Mouse (Mus musculus) megakaryocyte progenitor cell, adult 5-6 weeks (primary cell): Measurements from ENCODE around the gene Wdr12. TPM values are rescaled to one million over a fixed set of nuclear protein-coding genes. Genes with fewer than 3 reads are reported as not detected.
"Not testable (repeated sequence)": the region's sequence is repeated elsewhere in the genome, so short reads cannot be mapped to it uniquely, and the experiment has no call there.

Experiments used
- ATAC-seq: replicated peaks from 2 replicates; pipeline ENCODE4 v1.8.0; 2016; ENCODE audit warnings: mild to moderate bottlenecking, moderate TSS enrichment, inconsistent platforms; ENCODE audit not compliant: poor library complexity
- total RNA-seq, 2 experiments: library from RNA; stranded (forward) in 1 of 2; stranded (reverse) in 1 of 2; fragments of 157-497, 149-512 nt in 1 of 2; fragments of 200-1000 nt in 1 of 2; gene quantifications; 2 replicates each; pipeline versions ENCODE4 v1.2.3 to v1.2.4; 2015 to 2017

The Wdr12 gene
- total RNA-seq (2015) (71.3 and 84.9 TPM in 2 replicates), total RNA-seq (2017) (107 and 151 TPM in 2 replicates)

- ATAC-seq: peak; percentile 86
Measured at GRCm38 (mm10) chr1:60098024-60098781, at the start of gene Wdr12, which contains the start of gene Carf. Wdr12 (minus strand) TSS chr1:60098645. Carf (plus strand) TSS chr1:60098247.

GRCm38 (mm10) chr1:60137346-60137745 lies 38.9 kb upstream of the Wdr12 start:
- no peak for ATAC-seq

- no peak for ATAC-seq
Measured at GRCm38 (mm10) chr1:60117721-60118455, 19.4 kb upstream of the Wdr12 start.

GRCm38 (mm10) chr1:60104582-60104981 lies 6.1 kb upstream of the Wdr12 start:
- 0 out of 2 replicates have a peak, but pooled peaks have one; percentile 42 for ATAC-seq

- no peak for ATAC-seq
Measured at GRCm38 (mm10) chr1:60098839-60099238, 394 bp upstream of the Wdr12 start.

GRCm38 (mm10) chr1:60097277-60098023 lies 995 bp downstream of the Wdr12 start:
- peak; percentile 76 for ATAC-seq

GRCm38 (mm10) chr1:60096572-60097276 lies 1.7 kb downstream of the Wdr12 start:
- 0 out of 2 replicates have a peak, but pooled peaks have one; percentile 22 for ATAC-seq

- no peak for ATAC-seq
Measured at GRCm38 (mm10) chr1:60076411-60076810, 22.0 kb downstream of the Wdr12 start.

- ATAC-seq: no peak
Measured at GRCm38 (mm10) chr1:60075590-60075989, 22.9 kb downstream of the Wdr12 start.

- no peak for ATAC-seq
Measured at GRCm38 (mm10) chr1:60074935-60075334, 23.5 kb downstream of the Wdr12 start.

GRCm38 (mm10) chr1:60070725-60071124 lies 27.7 kb downstream of the Wdr12 start:
- ATAC-seq: peak; percentile 75

GRCm38 (mm10) chr1:60056310-60056709 lies 42.1 kb downstream of the Wdr12 start:
- no peak for ATAC-seq

GRCm38 (mm10) chr1:60054659-60055058 lies 43.8 kb downstream of the Wdr12 start:
- ATAC-seq: peak; percentile 69; the same call in 1 of the 2 replicates

GRCm38 (mm10) chr1:60047481-60047880 lies 51.0 kb downstream of the Wdr12 start:
- not testable (repeated sequence) for ATAC-seq

GRCm38 (mm10) chr1:60044595-60044994 lies 53.9 kb downstream of the Wdr12 start:
- no peak for ATAC-seq

GRCm38 (mm10) chr1:60042796-60043469 lies 55.5 kb downstream of the Wdr12 start, which contains the start of gene Ica1l:
Ica1l (minus strand) TSS chr1:60043184.
- ATAC-seq: peak; percentile 80

- ATAC-seq: no peak
Measured at GRCm38 (mm10) chr1:60042398-60042795, 56.0 kb downstream of the Wdr12 start.

- ATAC-seq: no peak
Measured at GRCm38 (mm10) chr1:60035044-60035443, 63.4 kb downstream of the Wdr12 start.
